Mouse (Mus musculus) embryonic facial prominence, embryonic 10.5 days (tissue): ENCODE measurements around the gene Cpxm2. TPM values are rescaled to one million over a fixed set of nuclear protein-coding genes. Genes with fewer than 3 reads are reported as not detected.

ENCODE experiments used
- DNase-seq: peaks from one replicate; pipeline ENCODE4 v3.0.0-alpha.2; 2017; ENCODE audit warnings: low spot score
- H3K27ac ChIP-seq: fragments of 300-500 bp; sonication (generic); replicated peaks from 2 replicates; pipeline ENCODE4 v1.5.1; 2016; ENCODE audit warnings: mild to moderate bottlenecking
- H3K27me3 ChIP-seq: fragments of 300-500 bp; sonication (generic); replicated peaks from 2 replicates; pipeline ENCODE4 v1.6.1; 2016; ENCODE audit warnings: low read depth, mild to moderate bottlenecking; ENCODE audit not compliant: poor library complexity, severe bottlenecking
- H3K36me3 ChIP-seq: fragments of 300-500 bp; sonication (generic); replicated peaks from 2 replicates; pipeline ENCODE4 v1.6.1; 2016; ENCODE audit warnings: mild to moderate bottlenecking, moderate library complexity
- H3K4me1 ChIP-seq: fragments of 300-500 bp; sonication (generic); 2 replicates; pipeline ENCODE4 v1.6.1; 2016
- H3K4me3 ChIP-seq: fragments of 300-500 bp; sonication (generic); 2 replicates; pipeline ENCODE4 v1.5.1; 2016; ENCODE audit warnings: mild to moderate bottlenecking, moderate library complexity
- H3K9me3 ChIP-seq: fragments of 300-500 bp; sonication (generic); 2 replicates; pipeline ENCODE4 v1.6.1; 2016; ENCODE audit warnings: mild to moderate bottlenecking
- WGBS: fragments of 180-500 bp; shearing (Covaris S2); methylation state at CpG from one replicate; pipeline ENCODE4 v1.1.7; 2016; 5-methylcytosine and 5-hydroxymethylcytosine counted together
- polyA plus RNA-seq: library from polyadenylated mRNA; unstranded; fragments of >200 nt; fragmentation: Nextera tagmentation; extraction: Ambion mirVana; gene quantifications from 2 replicates; pipeline ENCODE4 v1.2.1, GENCODE M21; 2016

Cpxm2 gene
- polyA plus RNA-seq, 1 experiment from 2014 or later = 2.5 TPM

GRCm38 (mm10) chr7:132123211-132123610 is 31.3 kb downstream of the Cpxm2 start:
- H3K4me3 ChIP-seq = no peak overlapping the region
- no peaks in the 10 kb centered on the region for H3K4me1 ChIP-seq
- no peak for DNase-seq
- WGBS = 87% methylated on average over 7 of the region's 7 CpGs
- H3K27me3 ChIP-seq = no peaks in the 10 kb centered on the region
- no peaks in the 10 kb centered on the region for H3K36me3 ChIP-seq
- no peaks in the 10 kb centered on the region for H3K9me3 ChIP-seq
- no peak overlapping the region for H3K27ac ChIP-seq

GRCm38 (mm10) chr7:132119817-132120216 is 34.7 kb downstream of the Cpxm2 start:
- WGBS = 86% methylated on average over 4 of the region's 4 CpGs
- Histone ChIP-seq H3K36me3 (no peaks in the 10 kb centered on the region), H3K27ac (no peak overlapping the region), H3K4me3 (no peak overlapping the region), H3K4me1 (no peaks in the 10 kb centered on the region), H3K9me3 (no peaks in the 10 kb centered on the region), H3K27me3 (no peaks in the 10 kb centered on the region)
- DNase-seq = no peak

- no peak for DNase-seq
- WGBS = 74% methylated on average over 5 of the region's 5 CpGs
- H3K27ac ChIP-seq = no peak overlapping the region
Measured at GRCm38 (mm10) chr7:132111770-132112169, 42.8 kb downstream of the Cpxm2 start.

GRCm38 (mm10) chr7:132110308-132110707 is 44.2 kb downstream of the Cpxm2 start:
- Histone ChIP-seq H3K4me3 (no peak overlapping the region), H3K4me1 (peaks cover 14% of the 10 kb centered on the region; the same call in 1 of the 2 replicates), H3K9me3 (no peaks in the 10 kb centered on the region), H3K27me3 (no peaks in the 10 kb centered on the region; the same call in 1 of the 2 replicates), H3K27ac (no peak overlapping the region), H3K36me3 (no peaks in the 10 kb centered on the region)
- 57% methylated on average over 3 of the region's 3 CpGs for WGBS
- DNase-seq = no peak

More at GRCm38 (mm10) chr7:132111770-132112169, 42.8 kb downstream of the Cpxm2 start:
- H3K4me1 ChIP-seq = peaks cover 14% of the 10 kb centered on the region; the same call in 1 of the 2 replicates
- no peaks in the 10 kb centered on the region; the same call in 1 of the 2 replicates for H3K27me3 ChIP-seq
- no peaks in the 10 kb centered on the region for H3K9me3 ChIP-seq
- no peak overlapping the region for H3K4me3 ChIP-seq
- no peaks in the 10 kb centered on the region for H3K36me3 ChIP-seq

GRCm38 (mm10) chr7:132106891-132107290 is 47.6 kb downstream of the Cpxm2 start:
- Histone ChIP-seq H3K27me3 (no peaks in the 10 kb centered on the region; the same call in 1 of the 2 replicates), H3K4me3 (no peak overlapping the region), H3K27ac (no peak overlapping the region), H3K4me1 (peaks cover 12% of the 10 kb centered on the region; the same call in 1 of the 2 replicates), H3K36me3 (no peaks in the 10 kb centered on the region), H3K9me3 (no peaks in the 10 kb centered on the region)
- 90% methylated on average over 4 of the region's 4 CpGs for WGBS
- no peak for DNase-seq

GRCm38 (mm10) chr7:132105326-132105725 is 49.2 kb downstream of the Cpxm2 start:
- no peak overlapping the region for H3K4me3 ChIP-seq
- H3K27ac ChIP-seq = no peak overlapping the region
- 84% methylated on average over 4 of the region's 4 CpGs for WGBS
- no peaks in the 10 kb centered on the region for H3K9me3 ChIP-seq
- H3K36me3 ChIP-seq = no peaks in the 10 kb centered on the region
- 0 out of 2 replicates have a peak, but pooled peaks cover 1% of the 10 kb centered on the region for H3K4me1 ChIP-seq
- H3K27me3 ChIP-seq = no peaks in the 10 kb centered on the region; the same call in 1 of the 2 replicates
- no peak for DNase-seq

GRCm38 (mm10) chr7:132098441-132098840 is 56.1 kb downstream of the Cpxm2 start:
- Histone ChIP-seq H3K27ac (no peak overlapping the region), H3K36me3 (no peaks in the 10 kb centered on the region), H3K4me1 (no peaks in the 10 kb centered on the region), H3K4me3 (no peak overlapping the region), H3K9me3 (no peaks in the 10 kb centered on the region), H3K27me3 (no peaks in the 10 kb centered on the region)
- WGBS = 75% methylated on average over 4 of the region's 4 CpGs
- DNase-seq = no peak

- no peak overlapping the region for H3K4me3 ChIP-seq
- 80% methylated on average over 7 of the region's 7 CpGs for WGBS
- DNase-seq = no peak
- H3K27me3 ChIP-seq = no peaks in the 10 kb centered on the region
- no peaks in the 10 kb centered on the region for H3K9me3 ChIP-seq
- no peaks in the 10 kb centered on the region for H3K36me3 ChIP-seq
- no peaks in the 10 kb centered on the region for H3K4me1 ChIP-seq
- no peak overlapping the region for H3K27ac ChIP-seq
Measured at GRCm38 (mm10) chr7:132094666-132095065, 59.9 kb downstream of the Cpxm2 start.

GRCm38 (mm10) chr7:132091551-132091950 is 63.0 kb downstream of the Cpxm2 start:
- Histone ChIP-seq H3K9me3 (no peaks in the 10 kb centered on the region), H3K27ac (no peak overlapping the region), H3K4me1 (no peaks in the 10 kb centered on the region), H3K4me3 (no peak overlapping the region), H3K36me3 (no peaks in the 10 kb centered on the region), H3K27me3 (no peaks in the 10 kb centered on the region)
- WGBS = 87% methylated on average over 7 of the region's 7 CpGs
- no peak for DNase-seq

- no peak for DNase-seq
- Histone ChIP-seq H3K36me3 (no peaks in the 10 kb centered on the region), H3K27me3 (no peaks in the 10 kb centered on the region), H3K4me3 (no peak overlapping the region), H3K4me1 (no peaks in the 10 kb centered on the region), H3K9me3 (no peaks in the 10 kb centered on the region), H3K27ac (no peak overlapping the region)
- WGBS = 78% methylated on average over 6 of the region's 6 CpGs
Measured at GRCm38 (mm10) chr7:132088606-132089005, 65.9 kb downstream of the Cpxm2 start.

GRCm38 (mm10) chr7:132088181-132088580 is 66.4 kb downstream of the Cpxm2 start:
- H3K27me3 ChIP-seq = no peaks in the 10 kb centered on the region
- 84% methylated on average over 4 of the region's 4 CpGs for WGBS
- DNase-seq = no peak
- no peak overlapping the region for H3K27ac ChIP-seq
- no peaks in the 10 kb centered on the region for H3K4me1 ChIP-seq
- no peaks in the 10 kb centered on the region for H3K36me3 ChIP-seq
- H3K9me3 ChIP-seq = no peaks in the 10 kb centered on the region
- H3K4me3 ChIP-seq = no peak overlapping the region

GRCm38 (mm10) chr7:132075825-132076224 is 78.7 kb downstream of the Cpxm2 start:
- no peak for DNase-seq
- Histone ChIP-seq H3K27me3 (no peaks in the 10 kb centered on the region), H3K27ac (no peak overlapping the region), H3K4me3 (no peak overlapping the region), H3K36me3 (no peaks in the 10 kb centered on the region), H3K4me1 (peaks cover 14% of the 10 kb centered on the region), H3K9me3 (no peaks in the 10 kb centered on the region)
- 73% methylated on average over 1 of the region's 1 CpGs for WGBS

GRCm38 (mm10) chr7:132074503-132074902 is 80.0 kb downstream of the Cpxm2 start:
- Histone ChIP-seq H3K4me3 (no peak overlapping the region), H3K36me3 (no peaks in the 10 kb centered on the region), H3K27me3 (no peaks in the 10 kb centered on the region), H3K27ac (no peak overlapping the region), H3K4me1 (peaks cover 14% of the 10 kb centered on the region), H3K9me3 (no peaks in the 10 kb centered on the region)
- no peak for DNase-seq
- 73% methylated on average over 3 of the region's 3 CpGs for WGBS
